Mouse (Mus musculus): ENCODE results near the gene Tor2a.

The Tor2a gene

GRCm38 (mm10) chr2:32729547-32729946, 27.5 kb upstream of the Tor2a start:
- no peak for DNase-seq (ENCODE audit: low spot score)

- DNase-seq (ENCODE audit: low spot score): peak; percentile 46
These were observed 26.2 kb upstream of the Tor2a start for GRCm38 (mm10) chr2:32730854-32731253.

GRCm38 (mm10) chr2:32731911-32732310, 25.1 kb upstream of the Tor2a start:
- no peak for DNase-seq (ENCODE audit: low spot score)

GRCm38 (mm10) chr2:32732695-32733094, 24.3 kb upstream of the Tor2a start:
- no peak for DNase-seq (ENCODE audit: low spot score)

- DNase-seq (ENCODE audit: low spot score): peak; percentile 41
These were observed 22.6 kb upstream of the Tor2a start for GRCm38 (mm10) chr2:32734480-32734879.

- peak; percentile 43 for DNase-seq (ENCODE audit: low spot score)
These were observed 22.1 kb upstream of the Tor2a start for GRCm38 (mm10) chr2:32734933-32735332.

- no peak for DNase-seq (ENCODE audit: low spot score)
These were observed 20.7 kb upstream of the Tor2a start for GRCm38 (mm10) chr2:32736306-32736829.

GRCm38 (mm10) chr2:32737008-32737407, 20.0 kb upstream of the Tor2a start:
- no peak for DNase-seq (ENCODE audit: low spot score)

- DNase-seq (ENCODE audit: low spot score): no peak
These were observed 17.7 kb upstream of the Tor2a start for GRCm38 (mm10) chr2:32739311-32739710.

- DNase-seq (ENCODE audit: low spot score): no peak
These were observed 16.1 kb upstream of the Tor2a start, which contains the start of gene 6330409D20Rik for GRCm38 (mm10) chr2:32740916-32741272. 6330409D20Rik (minus strand) TSS chr2:32741016.

- DNase-seq (ENCODE audit: low spot score): peak; percentile 68
These were observed 15.5 kb upstream of the Tor2a start for GRCm38 (mm10) chr2:32741273-32742172.

GRCm38 (mm10) chr2:32742173-32742531, 14.9 kb upstream of the Tor2a start:
- DNase-seq (ENCODE audit: low spot score): no peak

- DNase-seq (ENCODE audit: low spot score): no peak
These were observed 12.6 kb upstream of the Tor2a start for GRCm38 (mm10) chr2:32744272-32744982.

GRCm38 (mm10) chr2:32749082-32749481, 8.0 kb upstream of the Tor2a start:
- no peak for DNase-seq (ENCODE audit: low spot score)

- DNase-seq (ENCODE audit: low spot score): no peak
These were observed 6.8 kb upstream of the Tor2a start for GRCm38 (mm10) chr2:32750199-32750598.

GRCm38 (mm10) chr2:32750887-32751664, 6.0 kb upstream of the Tor2a start:
- DNase-seq (ENCODE audit: low spot score): peak; percentile 73

GRCm38 (mm10) chr2:32751665-32752033, 5.4 kb upstream of the Tor2a start:
- DNase-seq (ENCODE audit: low spot score): no peak

GRCm38 (mm10) chr2:32752181-32752580, 4.9 kb upstream of the Tor2a start:
- DNase-seq (ENCODE audit: low spot score): no peak

GRCm38 (mm10) chr2:32756674-32757055, 369 bp upstream of the Tor2a start:
- no peak for DNase-seq (ENCODE audit: low spot score)

GRCm38 (mm10) chr2:32758503-32758902, 1.5 kb downstream of the Tor2a start:
- DNase-seq (ENCODE audit: low spot score): no peak

- no peak for DNase-seq (ENCODE audit: low spot score)
These were observed 2.0 kb downstream of the Tor2a start for GRCm38 (mm10) chr2:32759001-32759400.

GRCm38 (mm10) chr2:32761361-32761760, 4.3 kb downstream of the Tor2a start:
- DNase-seq (ENCODE audit: low spot score): no peak
